Mouse (Mus musculus): ENCODE data around the gene Trnau1ap.

DNA sequence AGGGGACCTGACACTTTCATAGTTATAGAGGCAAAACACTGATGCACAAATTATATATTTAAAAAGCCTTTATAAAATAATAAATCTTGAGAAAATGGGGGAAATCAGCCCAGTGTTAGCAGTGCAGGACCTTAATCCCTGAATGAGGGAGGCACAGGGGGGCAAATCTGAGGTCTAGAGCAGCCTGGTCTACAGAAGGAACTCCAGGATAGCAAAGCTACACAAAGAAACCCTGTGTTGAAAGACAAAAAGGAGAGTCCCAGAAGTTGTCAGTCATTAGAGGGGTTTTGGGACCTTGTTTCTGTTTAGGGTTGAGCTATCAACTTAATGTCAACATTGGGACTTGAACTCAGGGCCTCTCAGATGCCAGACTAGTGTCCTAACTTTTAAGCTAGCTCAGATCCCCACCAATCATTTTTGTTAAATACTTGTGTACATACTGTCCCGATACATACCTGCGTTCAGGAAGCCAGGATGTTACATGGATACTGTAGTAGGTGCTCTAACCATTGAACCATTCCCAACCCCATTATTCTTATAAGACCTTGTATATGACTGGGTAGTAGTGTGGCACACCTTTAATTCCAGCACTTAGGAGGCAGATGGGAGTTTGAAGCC, 20.9 kb upstream of the Trnau1ap start:
- TF ChIP-seq CTCF (IDR thresholded peaks at IDR 0.05; ENCODE audit: control insufficient read depth, insufficient read depth, low read length) = no peak
- no peak for TF ChIP-seq POLR2A (IDR thresholded peaks at IDR 0.05; ENCODE audit: borderline replicate concordance, control insufficient read depth, low read depth, low read length)

All from bone marrow, adult 2 months (tissue).